Mouse (Mus musculus): ENCODE results near the gene T2. TPM values are rescaled to one million over a fixed set of nuclear protein-coding genes. Genes with fewer than 3 reads are reported as not detected.
A peak's percentile ranks its signal among the peaks of the same experiment; 100 is the strongest.
"Not testable (repeated sequence)": the region's sequence is repeated elsewhere in the genome, so short reads cannot be mapped to it uniquely, and the experiment has no call there.

The T2 gene
- polyA plus RNA-seq, 1 experiment, result not detected

DNA sequence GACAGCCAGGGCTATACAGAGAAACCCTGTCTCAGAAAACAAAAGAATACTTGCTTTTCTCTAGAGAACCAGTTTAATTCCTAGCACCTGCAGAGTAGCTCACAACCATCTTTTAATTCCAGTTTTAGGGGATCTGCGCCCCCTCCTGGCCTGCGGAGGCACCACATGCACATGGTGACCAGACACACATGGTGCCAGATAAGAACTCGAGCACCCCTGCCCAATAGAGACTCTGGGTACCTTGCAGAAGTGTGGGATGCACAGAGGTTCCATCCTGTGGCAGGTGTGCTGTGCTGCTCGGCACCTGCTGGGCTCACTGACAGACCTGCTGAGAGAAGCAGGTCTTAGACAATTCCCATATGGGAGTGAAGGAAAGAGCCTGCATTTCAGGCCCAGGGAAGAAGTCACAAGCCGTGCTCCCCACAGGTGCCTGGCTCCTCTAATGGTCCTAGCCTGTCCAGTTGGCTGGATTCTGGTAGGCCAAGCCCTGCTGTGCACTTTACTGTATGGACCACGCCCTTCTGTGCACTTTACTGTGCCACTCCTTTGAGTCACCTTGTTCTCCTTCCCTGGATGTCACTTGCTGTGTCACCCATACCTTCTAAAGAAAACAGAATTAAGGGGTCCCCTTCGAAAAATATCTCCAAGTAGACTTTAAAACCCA, 27.1 kb upstream of the T2 start:
- no peak for DNase-seq (ENCODE audit: low read depth in 1 of 2, low spot score in 2 of 2)
- Histone ChIP-seq H3K36me3 (ENCODE audit: control insufficient read depth, insufficient read depth, low read length) (peaks cover 25% of the 10 kb centered on the region), H3K4me1 (ENCODE audit: control insufficient read depth, insufficient read depth, insufficient read length) (no peaks in the 10 kb centered on the region), H3K4me3 (ENCODE audit: extremely low read depth, insufficient read depth, insufficient read length) (no peak overlapping the region), H3K27ac (ENCODE audit: insufficient read depth, low read length) (no peak overlapping the region), H3K27me3 (ENCODE audit: control insufficient read depth, insufficient read depth, low read length) (no peaks in the 10 kb centered on the region)
- WGBS, result 87% methylated on average over 7 of the region's 7 CpGs
- TF ChIP-seq POLR2A (IDR thresholded peaks at IDR 0.05; ENCODE audit: low read depth, low read length) (no peak), CTCF (IDR thresholded peaks at IDR 0.05; ENCODE audit: extremely low read depth, insufficient read depth, insufficient read length, insufficient replicate concordance) (peak; percentile 10; the same call in 1 of the 2 replicates)

DNA sequence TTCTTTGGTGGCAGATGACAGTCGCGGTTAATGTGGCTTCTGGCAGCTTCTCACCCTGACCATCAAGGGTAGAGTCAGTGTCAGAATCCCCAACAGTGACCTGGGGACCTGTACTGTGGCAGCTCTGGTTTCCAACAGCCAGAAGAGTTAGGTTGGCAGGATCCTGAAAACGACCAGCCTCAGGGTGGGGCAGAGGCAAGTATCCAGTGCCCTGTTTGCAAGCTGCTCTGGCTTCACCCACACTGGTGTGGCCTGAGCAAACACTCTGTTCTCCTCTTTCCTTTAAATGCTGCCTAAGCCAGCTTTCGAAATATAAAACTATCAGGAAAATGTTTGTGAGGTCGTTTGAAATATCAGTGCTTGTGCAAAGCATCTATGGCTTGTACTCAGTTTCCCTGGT, 25.2 kb upstream of the T2 start:
- Histone ChIP-seq H3K27me3 (ENCODE audit: control insufficient read depth, insufficient read depth, low read length) (no peaks in the 10 kb centered on the region), H3K4me3 (ENCODE audit: extremely low read depth, insufficient read depth, insufficient read length) (no peak overlapping the region), H3K27ac (ENCODE audit: insufficient read depth, low read length) (no peak overlapping the region), H3K4me1 (ENCODE audit: control insufficient read depth, insufficient read depth, insufficient read length) (no peaks in the 10 kb centered on the region), H3K36me3 (ENCODE audit: control insufficient read depth, insufficient read depth, low read length) (peaks cover 17% of the 10 kb centered on the region)
- 74% methylated on average over 5 of the region's 5 CpGs for WGBS
- DNase-seq (ENCODE audit: low read depth in 1 of 2, low spot score in 2 of 2), result no peak
- TF ChIP-seq CTCF (IDR thresholded peaks at IDR 0.05; ENCODE audit: extremely low read depth, insufficient read depth, insufficient read length, insufficient replicate concordance) (no peak), POLR2A (IDR thresholded peaks at IDR 0.05; ENCODE audit: low read depth, low read length) (no peak)

DNA sequence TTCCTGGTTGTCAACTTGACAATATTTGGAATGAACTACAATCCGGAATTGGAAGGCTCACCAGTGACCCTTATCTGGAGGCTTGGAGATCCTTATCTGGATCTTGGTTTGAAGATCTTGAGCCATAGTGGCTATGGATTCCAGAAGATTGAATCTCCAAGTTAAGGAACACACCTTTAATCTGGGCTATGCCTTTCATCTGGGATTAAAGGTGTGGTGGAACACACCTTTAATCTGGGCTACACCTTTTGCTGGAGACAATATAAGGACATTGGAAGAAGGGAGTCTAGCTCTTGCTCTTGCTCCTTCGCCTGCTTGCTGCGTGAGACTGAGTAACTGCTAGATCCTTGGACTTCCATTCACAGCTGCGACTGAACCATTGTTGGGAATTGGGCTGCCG, 18.6 kb upstream of the T2 start, which contains the start of gene Prr18:
Gene Prr18 (plus strand): TSS at position 301 of the 400 bp plus-strand sequence.
- Histone ChIP-seq H3K27me3 (ENCODE audit: control insufficient read depth, insufficient read depth, low read length) (peaks cover 13% of the 10 kb centered on the region), H3K4me1 (ENCODE audit: control insufficient read depth, insufficient read depth, insufficient read length) (peaks cover 12% of the 10 kb centered on the region; the same call in 1 of the 2 replicates)
- not testable (repeated sequence) for H3K27ac ChIP-seq (ENCODE audit: insufficient read depth, low read length); H3K36me3 ChIP-seq (ENCODE audit: control insufficient read depth, insufficient read depth, low read length); DNase-seq (ENCODE audit: low read depth in 1 of 2, low spot score in 2 of 2); H3K4me3 ChIP-seq (ENCODE audit: extremely low read depth, insufficient read depth, insufficient read length)
- WGBS, result 100% methylated on average over 1 of the region's 5 CpGs

DNA sequence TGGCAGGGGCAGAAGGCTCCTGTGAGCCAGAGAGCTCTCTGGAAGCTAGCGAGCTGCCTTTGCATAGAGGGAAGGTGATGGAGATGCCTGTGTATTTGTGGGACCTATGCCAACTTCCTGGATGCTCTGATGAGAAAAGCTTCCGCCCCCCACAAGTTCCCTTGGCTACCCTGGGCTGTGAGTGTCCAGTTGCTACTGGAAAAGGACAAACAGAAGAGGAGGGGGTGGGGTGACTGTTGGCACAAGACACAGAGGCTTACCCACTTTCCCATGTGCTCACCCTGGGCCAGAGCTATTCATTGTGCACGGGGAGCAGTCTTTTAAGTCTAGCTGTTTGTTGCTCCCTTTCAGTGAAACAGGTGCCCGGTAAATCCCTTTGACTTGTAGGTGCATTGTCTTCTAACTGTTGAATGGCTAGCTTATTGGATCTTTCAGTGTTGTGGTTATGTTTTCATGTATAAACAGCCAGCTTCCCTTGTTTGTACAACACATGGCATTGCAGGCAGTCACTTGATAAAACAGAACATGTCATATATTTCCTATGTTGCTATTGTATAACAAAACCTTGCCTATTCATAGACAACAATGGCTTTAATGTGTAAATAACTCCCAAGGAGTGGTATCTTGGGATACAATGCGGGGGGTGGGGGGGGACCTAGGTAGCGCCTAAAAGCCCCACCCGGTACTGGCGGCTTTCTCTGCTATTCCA, 16.0 kb upstream of the T2 start:
- Histone ChIP-seq H3K27ac (ENCODE audit: insufficient read depth, low read length) (no peak overlapping the region), H3K27me3 (ENCODE audit: control insufficient read depth, insufficient read depth, low read length) (peaks cover 13% of the 10 kb centered on the region), H3K4me3 (ENCODE audit: extremely low read depth, insufficient read depth, insufficient read length) (no peak overlapping the region), H3K4me1 (ENCODE audit: control insufficient read depth, insufficient read depth, insufficient read length) (peaks cover 12% of the 10 kb centered on the region), H3K36me3 (ENCODE audit: control insufficient read depth, insufficient read depth, low read length) (no peaks in the 10 kb centered on the region)
- WGBS, result 41% methylated on average over 8 of the region's 8 CpGs
- no peak for DNase-seq (ENCODE audit: low read depth in 1 of 2, low spot score in 2 of 2)
- TF ChIP-seq POLR2A (IDR thresholded peaks at IDR 0.05; ENCODE audit: low read depth, low read length) (no peak), CTCF (IDR thresholded peaks at IDR 0.05; ENCODE audit: extremely low read depth, insufficient read depth, insufficient read length, insufficient replicate concordance) (no peak)

DNA sequence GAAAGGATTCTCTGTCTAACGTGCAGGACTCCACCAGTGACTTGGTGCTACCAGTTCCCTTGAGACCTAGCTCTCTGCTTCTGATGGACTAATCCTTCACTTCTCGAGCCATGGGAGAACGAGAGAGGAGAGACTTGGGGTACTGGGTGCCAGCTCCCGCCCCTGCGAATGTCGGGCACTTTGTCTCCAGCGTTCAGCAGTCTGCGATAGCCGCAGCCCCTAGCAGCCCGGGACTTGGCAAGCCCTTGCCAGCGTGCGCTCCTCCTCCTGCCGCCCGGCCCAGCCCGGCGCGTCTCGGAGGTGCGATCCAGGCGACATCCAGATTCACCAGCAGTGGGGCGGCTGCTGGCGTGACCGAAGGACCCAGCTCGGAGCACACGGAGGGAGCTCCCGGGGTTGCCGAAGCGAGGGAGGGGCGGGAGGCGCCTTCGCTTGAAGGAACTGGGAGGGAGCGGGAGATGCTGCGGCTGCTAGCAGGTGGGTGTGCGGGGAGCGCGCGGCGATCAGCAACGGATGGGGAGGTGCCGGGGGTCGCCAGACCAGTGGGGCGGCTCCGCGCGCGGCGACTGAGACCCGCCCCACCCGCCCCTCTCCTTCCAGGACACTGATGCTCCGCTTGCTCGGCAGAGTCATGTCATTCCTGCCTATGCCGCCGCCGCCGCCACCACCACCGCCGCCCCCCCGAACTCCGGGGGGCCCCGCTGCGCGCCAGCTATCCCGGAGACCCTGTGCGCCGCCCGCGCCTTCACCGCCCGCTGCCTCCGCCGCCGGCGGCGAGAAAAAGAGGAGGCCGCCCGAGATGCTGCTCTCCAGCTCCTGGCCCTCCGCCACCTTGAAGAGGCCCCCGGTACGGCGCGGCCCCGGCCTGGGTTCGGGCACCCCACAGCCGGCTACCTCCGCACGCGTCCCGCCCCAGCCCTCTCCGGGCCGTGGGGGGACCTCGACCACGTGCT, 15.1 kb upstream of the T2 start:
- no peak overlapping the region for H3K27ac ChIP-seq (ENCODE audit: insufficient read depth, low read length)
- H3K4me1 ChIP-seq (ENCODE audit: control insufficient read depth, insufficient read depth, insufficient read length), result peaks cover 12% of the 10 kb centered on the region
- H3K27me3 ChIP-seq (ENCODE audit: control insufficient read depth, insufficient read depth, low read length), result peaks cover 13% of the 10 kb centered on the region
- H3K36me3 ChIP-seq (ENCODE audit: control insufficient read depth, insufficient read depth, low read length), result no peaks in the 10 kb centered on the region
- TF ChIP-seq POLR2A (IDR thresholded peaks at IDR 0.05; ENCODE audit: low read depth, low read length) (no peak), CTCF (IDR thresholded peaks at IDR 0.05; ENCODE audit: extremely low read depth, insufficient read depth, insufficient read length, insufficient replicate concordance) (no peak)
- no peak for DNase-seq (ENCODE audit: low read depth in 1 of 2, low spot score in 2 of 2)
- WGBS, result 2% methylated on average over 69 of the region's 92 CpGs
- peak overlapping the region; percentile 28; the same call in 1 of the 2 replicates for H3K4me3 ChIP-seq (ENCODE audit: extremely low read depth, insufficient read depth, insufficient read length)

DNA sequence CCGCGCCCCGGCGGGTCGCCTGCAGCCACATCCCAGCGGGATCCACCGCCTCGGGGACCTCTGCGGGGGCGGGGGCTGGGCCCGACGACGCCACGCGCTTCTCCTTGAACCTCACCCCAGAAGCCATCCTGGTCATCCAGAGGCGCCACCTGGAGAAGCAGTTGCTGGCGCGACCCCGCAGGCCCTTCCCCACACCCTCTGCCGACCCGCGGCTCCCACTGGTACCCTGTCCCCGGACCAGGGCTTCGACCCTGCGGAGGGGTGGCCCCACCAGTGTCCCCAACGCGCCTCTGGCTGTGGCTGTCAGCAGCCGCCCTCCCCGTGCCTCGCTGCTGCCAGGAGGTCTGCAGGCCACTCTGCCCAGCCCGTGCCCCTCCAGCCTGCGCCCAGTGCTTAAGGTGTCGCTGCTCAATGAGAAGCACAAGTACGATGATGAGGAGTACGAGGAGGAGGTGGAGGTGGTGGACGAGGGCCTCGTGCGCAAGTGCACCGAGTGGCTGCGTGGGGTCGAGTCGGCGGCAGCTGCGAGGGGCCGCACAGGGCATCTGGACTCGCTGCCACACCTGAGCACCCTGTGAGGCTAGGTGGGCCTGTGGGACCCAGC, 14.3 kb upstream of the T2 start:
- Histone ChIP-seq H3K27me3 (ENCODE audit: control insufficient read depth, insufficient read depth, low read length) (peaks cover 13% of the 10 kb centered on the region), H3K36me3 (ENCODE audit: control insufficient read depth, insufficient read depth, low read length) (no peaks in the 10 kb centered on the region), H3K4me3 (ENCODE audit: extremely low read depth, insufficient read depth, insufficient read length) (no peak overlapping the region; the same call in 1 of the 2 replicates), H3K27ac (ENCODE audit: insufficient read depth, low read length) (no peak overlapping the region), H3K4me1 (ENCODE audit: control insufficient read depth, insufficient read depth, insufficient read length) (peaks cover 12% of the 10 kb centered on the region)
- no peak for DNase-seq (ENCODE audit: low read depth in 1 of 2, low spot score in 2 of 2)
- 31% methylated on average over 46 of the region's 46 CpGs for WGBS
- no peak for TF ChIP-seq POLR2A (IDR thresholded peaks at IDR 0.05; ENCODE audit: low read depth, low read length)
